Mouse (Mus musculus): Measurements from ENCODE around the gene Fam69b. TPM values are rescaled to one million over a fixed set of nuclear protein-coding genes. Genes with fewer than 3 reads are reported as not detected.

The Fam69b gene
- polyA plus RNA-seq, 1 experiment from 2014 or later, result 44.0 TPM

GRCm38 (mm10) chr2:26590282-26590681, 38.0 kb upstream of the Fam69b start:
- no peak for ATAC-seq (ENCODE audit: insufficient number of reproducible peaks, low FRiP score, low TSS enrichment, low read depth)
- H3K9ac ChIP-seq, result no peak overlapping the region
- peaks cover 31% of the 10 kb centered on the region for H3K4me1 ChIP-seq
- H3K36me3 ChIP-seq, result peaks cover 26% of the 10 kb centered on the region; the same call in 1 of the 2 replicates
- peak overlapping the region; percentile 39; the same call in 1 of the 2 replicates for H3K27ac ChIP-seq (replicated peaks)
- no peaks in the 10 kb centered on the region for H3K27me3 ChIP-seq
- WGBS, result 95% methylated on average over 7 of the region's 7 CpGs
- H3K4me3 ChIP-seq (replicated peaks), result no peak overlapping the region
- no peak overlapping the region for H3K4me2 ChIP-seq (replicated peaks)
- no peaks in the 10 kb centered on the region for H3K9me3 ChIP-seq (replicated peaks)

DNA sequence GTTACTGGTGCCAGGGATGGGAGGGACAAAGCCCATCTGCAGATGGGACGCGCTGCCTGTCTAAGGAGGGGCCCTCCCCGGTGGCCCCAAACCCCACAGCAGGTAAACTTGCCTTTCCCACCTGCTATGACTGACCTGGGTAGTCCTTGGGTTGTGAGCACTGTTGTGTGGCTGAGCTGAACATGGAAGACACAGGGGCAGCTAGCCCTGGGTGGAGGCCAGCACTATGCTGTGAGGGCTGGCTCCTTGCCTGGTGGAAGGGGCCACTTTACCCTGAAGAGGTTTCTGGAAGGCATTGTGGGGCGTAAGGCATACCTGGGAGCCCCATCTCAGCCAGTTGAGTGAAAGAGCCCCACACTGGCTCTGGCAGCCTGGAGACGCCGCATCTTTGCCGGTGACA, 37.3 kb upstream of the Fam69b start:
- H3K9ac ChIP-seq, result no peak overlapping the region
- peaks cover 29% of the 10 kb centered on the region; the same call in 1 of the 2 replicates for H3K36me3 ChIP-seq
- peaks cover 31% of the 10 kb centered on the region for H3K4me1 ChIP-seq
- no peak for ATAC-seq (ENCODE audit: insufficient number of reproducible peaks, low FRiP score, low TSS enrichment, low read depth)
- WGBS, result 88% methylated on average over 7 of the region's 7 CpGs
- H3K9me3 ChIP-seq (replicated peaks), result no peaks in the 10 kb centered on the region
- no peak overlapping the region for H3K27ac ChIP-seq (replicated peaks)
- H3K27me3 ChIP-seq, result no peaks in the 10 kb centered on the region
- H3K4me2 ChIP-seq (replicated peaks), result no peak overlapping the region
- no peak overlapping the region for H3K4me3 ChIP-seq (replicated peaks)

GRCm38 (mm10) chr2:26591416-26591815, 36.8 kb upstream of the Fam69b start:
- no peak overlapping the region; the same call in 1 of the 2 replicates for H3K27ac ChIP-seq (replicated peaks)
- 86% methylated on average over 12 of the region's 12 CpGs for WGBS
- ATAC-seq (ENCODE audit: insufficient number of reproducible peaks, low FRiP score, low TSS enrichment, low read depth), result no peak
- no peaks in the 10 kb centered on the region for H3K27me3 ChIP-seq
- H3K4me3 ChIP-seq (replicated peaks), result no peak overlapping the region
- H3K4me1 ChIP-seq, result peaks cover 27% of the 10 kb centered on the region
- H3K9me3 ChIP-seq (replicated peaks), result no peaks in the 10 kb centered on the region
- no peak overlapping the region for H3K9ac ChIP-seq
- no peak overlapping the region for H3K4me2 ChIP-seq (replicated peaks)
- peaks cover 34% of the 10 kb centered on the region; the same call in 1 of the 2 replicates for H3K36me3 ChIP-seq

GRCm38 (mm10) chr2:26593211-26594021, 34.8 kb upstream of the Fam69b start:
- no peak overlapping the region for H3K4me3 ChIP-seq (replicated peaks)
- H3K4me2 ChIP-seq (replicated peaks), result no peak overlapping the region
- no peak overlapping the region for H3K9ac ChIP-seq
- no peak overlapping the region for H3K27ac ChIP-seq (replicated peaks)
- peaks cover 34% of the 10 kb centered on the region; the same call in 1 of the 2 replicates for H3K36me3 ChIP-seq
- peaks cover 13% of the 10 kb centered on the region for H3K4me1 ChIP-seq
- H3K27me3 ChIP-seq, result no peaks in the 10 kb centered on the region
- 64% methylated on average over 9 of the region's 9 CpGs for WGBS
- ATAC-seq (ENCODE audit: insufficient number of reproducible peaks, low FRiP score, low TSS enrichment, low read depth), result no peak
- no peaks in the 10 kb centered on the region for H3K9me3 ChIP-seq (replicated peaks)

DNA sequence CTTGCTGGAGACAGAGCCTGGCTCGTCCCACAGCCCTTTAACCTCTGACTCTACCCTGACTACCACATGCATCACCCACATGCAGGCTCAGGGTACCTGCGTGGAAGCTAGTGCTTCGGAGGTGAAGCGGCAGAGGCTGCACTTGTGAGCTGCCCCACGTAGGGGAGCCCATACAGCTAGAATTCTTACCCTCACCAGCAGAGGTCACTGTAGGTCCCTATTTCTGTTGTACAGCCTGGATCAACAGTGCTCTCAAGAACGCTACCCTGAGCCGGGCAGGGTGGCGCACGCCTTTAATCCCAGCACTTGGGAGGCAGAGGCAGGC, 34.3 kb upstream of the Fam69b start:
- no peak for ATAC-seq (ENCODE audit: insufficient number of reproducible peaks, low FRiP score, low TSS enrichment, low read depth)
- H3K4me3 ChIP-seq (replicated peaks), result no peak overlapping the region
- H3K27ac ChIP-seq (replicated peaks), result no peak overlapping the region
- no peak overlapping the region for H3K9ac ChIP-seq
- no peaks in the 10 kb centered on the region for H3K9me3 ChIP-seq (replicated peaks)
- H3K27me3 ChIP-seq, result no peaks in the 10 kb centered on the region
- H3K36me3 ChIP-seq, result peaks cover 34% of the 10 kb centered on the region; the same call in 1 of the 2 replicates
- no peak overlapping the region for H3K4me2 ChIP-seq (replicated peaks)
- H3K4me1 ChIP-seq, result peaks cover 11% of the 10 kb centered on the region
- WGBS, result 64% methylated on average over 9 of the region's 9 CpGs

GRCm38 (mm10) chr2:26594461-26594933, 33.8 kb upstream of the Fam69b start:
- no peak overlapping the region for H3K9ac ChIP-seq
- no peak overlapping the region for H3K27ac ChIP-seq (replicated peaks)
- ATAC-seq (ENCODE audit: insufficient number of reproducible peaks, low FRiP score, low TSS enrichment, low read depth), result no peak
- H3K9me3 ChIP-seq (replicated peaks), result no peaks in the 10 kb centered on the region
- H3K4me3 ChIP-seq (replicated peaks), result no peak overlapping the region
- no peak overlapping the region for H3K4me2 ChIP-seq (replicated peaks)
- WGBS, result 84% methylated on average over 7 of the region's 7 CpGs
- peaks cover 34% of the 10 kb centered on the region; the same call in 1 of the 2 replicates for H3K36me3 ChIP-seq
- peaks cover 14% of the 10 kb centered on the region for H3K4me1 ChIP-seq
- H3K27me3 ChIP-seq, result no peaks in the 10 kb centered on the region

DNA sequence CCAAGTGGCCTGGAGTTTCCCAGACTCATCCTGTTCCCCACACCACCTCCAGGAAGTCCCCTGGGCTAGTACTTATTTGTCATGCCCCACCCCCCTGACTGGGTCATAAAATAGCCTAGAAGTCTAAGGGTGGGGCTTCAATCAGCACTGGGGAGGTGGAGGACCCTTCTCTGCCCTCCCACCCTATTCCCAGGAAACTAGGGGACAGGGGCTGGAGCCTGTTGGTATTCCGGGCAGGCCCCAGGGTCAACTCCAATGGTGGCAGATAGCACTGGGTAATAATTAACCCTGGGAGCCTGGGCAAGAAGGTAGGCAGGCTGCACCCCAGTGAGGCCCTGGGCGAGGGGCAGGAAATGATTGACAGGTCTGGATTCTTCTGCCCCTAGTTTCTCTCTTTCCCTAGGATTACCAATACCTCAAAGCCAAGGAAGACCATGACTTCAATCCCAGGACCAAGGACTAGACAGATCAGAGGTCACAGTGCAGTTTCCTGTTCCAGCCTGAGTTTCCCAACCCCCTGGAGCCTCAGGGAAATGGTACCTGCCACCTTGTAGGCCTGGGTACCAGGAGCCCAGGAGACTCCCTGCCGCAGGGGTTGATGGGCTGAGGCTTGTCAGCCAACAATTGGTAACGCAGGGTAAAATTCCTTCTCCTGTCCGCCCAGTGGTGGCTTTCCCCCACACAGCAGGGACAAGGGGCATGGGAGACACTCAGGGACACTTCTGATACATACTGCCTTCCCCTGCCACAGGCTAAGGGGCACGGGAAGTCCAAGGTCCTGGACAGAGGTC, 33.1 kb upstream of the Fam69b start:
- no peak overlapping the region for H3K4me3 ChIP-seq (replicated peaks)
- H3K4me2 ChIP-seq (replicated peaks), result no peak overlapping the region
- no peak overlapping the region for H3K27ac ChIP-seq (replicated peaks)
- H3K27me3 ChIP-seq, result no peaks in the 10 kb centered on the region
- H3K36me3 ChIP-seq, result peaks cover 34% of the 10 kb centered on the region; the same call in 1 of the 2 replicates
- no peaks in the 10 kb centered on the region for H3K9me3 ChIP-seq (replicated peaks)
- peaks cover 14% of the 10 kb centered on the region for H3K4me1 ChIP-seq
- H3K9ac ChIP-seq, result no peak overlapping the region
- ATAC-seq (ENCODE audit: insufficient number of reproducible peaks, low FRiP score, low TSS enrichment, low read depth), result 0 out of 2 replicates have a peak, but pooled peaks have one; percentile 25
- 71% methylated on average over 6 of the region's 6 CpGs for whole genome bisulfite sequencing

- H3K36me3 ChIP-seq, result peaks cover 34% of the 10 kb centered on the region; the same call in 1 of the 2 replicates
- H3K4me3 ChIP-seq (replicated peaks), result no peak overlapping the region
- no peak overlapping the region for H3K4me2 ChIP-seq (replicated peaks)
- no peak overlapping the region for H3K9ac ChIP-seq
- H3K27me3 ChIP-seq, result no peaks in the 10 kb centered on the region
- H3K4me1 ChIP-seq, result peaks cover 12% of the 10 kb centered on the region
- no peak overlapping the region for H3K27ac ChIP-seq (replicated peaks)
- H3K9me3 ChIP-seq (replicated peaks), result no peaks in the 10 kb centered on the region
- no peak for ATAC-seq (ENCODE audit: insufficient number of reproducible peaks, low FRiP score, low TSS enrichment, low read depth)
- 82% methylated on average over 11 of the region's 11 CpGs for WGBS
Measured at GRCm38 (mm10) chr2:26595725-26596435, 32.4 kb upstream of the Fam69b start.

DNA sequence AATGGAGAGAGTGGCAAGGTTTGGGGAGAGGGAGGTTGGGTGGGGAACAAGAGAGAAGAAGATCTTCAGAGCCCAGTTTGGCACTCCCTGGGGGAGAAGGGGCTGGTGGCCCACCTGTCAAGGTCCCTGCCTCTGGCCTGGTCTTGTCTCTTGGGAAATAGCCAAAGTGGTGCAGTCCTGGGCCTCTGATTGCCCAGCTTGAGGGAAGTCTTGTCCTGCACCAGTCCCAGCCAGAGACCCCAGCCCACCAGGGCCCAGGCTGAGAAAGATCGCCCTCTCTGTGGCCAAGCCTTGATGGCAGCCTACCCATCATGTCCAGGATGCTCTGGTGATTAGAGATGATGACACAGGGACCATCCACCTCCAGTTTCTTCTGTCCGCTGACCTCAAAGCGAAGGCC, 31.4 kb upstream of the Fam69b start:
- Histone ChIP-seq H3K4me2 (replicated peaks) (no peak overlapping the region), H3K4me1 (peaks cover 8% of the 10 kb centered on the region; the same call in 1 of the 2 replicates), H3K36me3 (peaks cover 33% of the 10 kb centered on the region; the same call in 1 of the 2 replicates), H3K27me3 (no peaks in the 10 kb centered on the region), H3K4me3 (replicated peaks) (no peak overlapping the region), H3K9ac (no peak overlapping the region), H3K9me3 (replicated peaks) (no peaks in the 10 kb centered on the region), H3K27ac (replicated peaks) (no peak overlapping the region)
- WGBS, result 94% methylated on average over 3 of the region's 3 CpGs
- ATAC-seq (ENCODE audit: insufficient number of reproducible peaks, low FRiP score, low TSS enrichment, low read depth), result no peak

DNA sequence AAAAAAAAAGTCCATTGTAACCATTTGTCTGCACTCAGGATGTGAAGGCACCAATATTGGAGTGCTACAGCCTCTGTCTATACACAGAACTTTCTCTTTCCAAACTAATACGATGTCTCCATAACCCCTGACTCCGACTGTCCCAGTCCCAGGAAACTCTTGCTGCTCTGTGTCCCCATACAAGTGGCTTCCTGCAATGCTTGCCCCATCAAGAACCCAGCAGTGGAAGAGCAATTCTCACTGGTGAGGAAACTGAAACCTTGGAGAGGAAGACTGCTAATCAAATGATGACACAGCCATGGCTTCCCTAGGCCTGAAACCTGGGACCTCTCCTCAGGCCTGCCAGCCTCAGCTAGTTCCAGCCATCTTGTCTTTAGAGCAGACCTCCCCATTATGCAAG, 30.4 kb upstream of the Fam69b start:
- Histone ChIP-seq H3K36me3 (peaks cover 29% of the 10 kb centered on the region; the same call in 1 of the 2 replicates), H3K9me3 (replicated peaks) (no peaks in the 10 kb centered on the region), H3K4me3 (replicated peaks) (no peak overlapping the region), H3K27ac (replicated peaks) (no peak overlapping the region), H3K9ac (no peak overlapping the region), H3K27me3 (no peaks in the 10 kb centered on the region), H3K4me1 (peaks cover 12% of the 10 kb centered on the region), H3K4me2 (replicated peaks) (no peak overlapping the region)
- 90% methylated on average over 2 of the region's 2 CpGs for WGBS
- no peak for ATAC-seq (ENCODE audit: insufficient number of reproducible peaks, low FRiP score, low TSS enrichment, low read depth)

- Histone ChIP-seq H3K4me1 (peaks cover 19% of the 10 kb centered on the region), H3K4me3 (replicated peaks) (no peak overlapping the region), H3K9me3 (replicated peaks) (no peaks in the 10 kb centered on the region), H3K9ac (no peak overlapping the region), H3K27me3 (no peaks in the 10 kb centered on the region), H3K36me3 (peaks cover 23% of the 10 kb centered on the region; the same call in 1 of the 2 replicates), H3K27ac (replicated peaks) (no peak overlapping the region), H3K4me2 (replicated peaks) (no peak overlapping the region)
- ATAC-seq (ENCODE audit: insufficient number of reproducible peaks, low FRiP score, low TSS enrichment, low read depth), result no peak
- 38% methylated on average over 3 of the region's 3 CpGs for WGBS
Measured at GRCm38 (mm10) chr2:26598462-26598861, 29.8 kb upstream of the Fam69b start.
